Comparison of ENCODE assay signal across 14 mouse cellular contexts in the genomic region with DNA sequence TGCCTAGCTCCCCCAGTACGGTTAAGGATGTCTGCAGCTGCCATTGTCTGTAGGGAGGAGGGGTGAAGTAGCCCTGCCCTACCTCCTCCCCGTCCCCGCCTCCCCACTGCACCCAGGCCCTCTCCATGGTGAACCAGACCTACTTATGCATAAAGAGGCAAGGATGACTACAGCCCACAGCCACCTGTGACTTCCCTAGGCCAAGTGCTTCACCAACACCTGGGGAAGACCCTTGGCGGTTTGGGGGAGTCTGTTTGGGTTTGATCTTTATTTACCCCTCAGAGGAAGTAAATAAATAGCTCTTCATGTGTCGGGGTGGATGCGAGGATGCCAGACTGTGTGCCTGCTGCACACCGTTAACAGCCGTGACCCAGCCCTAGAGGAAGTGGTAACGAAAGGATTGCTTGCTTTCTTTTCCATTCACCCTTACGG. TPM values are rescaled to one million over a fixed set of nuclear protein-coding genes. Genes with fewer than 3 reads are reported as not detected.
DNase-seq lines count a peak whose midpoint lies in the region; ATAC-seq lines count a peak whose summit lies in the region.
"Had no signal": no experiment of that assay in that cellular context is flagged by ENCODE, and none has a peak within 500 bp of the region (broad histone marks: within the 10 kb centered on the region; RNA-seq: fewer than 3 reads in every experiment).

No protein-coding gene starts in this region.

- no peak for ATAC-seq in midbrain, embryonic 14.5 days (ENCODE audit: low FRiP score, low TSS enrichment)
- no peak for ATAC-seq in embryonic facial prominence, embryonic 13.5 days (ENCODE audit: insufficient number of reproducible peaks, insufficient read depth, low FRiP score, low TSS enrichment, low read depth)
- peak; percentile 53 for ATAC-seq in megakaryocyte, adult 5-6 weeks (ENCODE audit: poor library complexity, severe bottlenecking)
- no peak for ATAC-seq in heart, embryonic 12.5 days (ENCODE audit: insufficient number of reproducible peaks, low FRiP score)

- H3K27ac ChIP-seq in midbrain, embryonic 10.5 days (replicated peaks) = peak overlapping the region; percentile 43; the same call in 1 of the 2 replicates
- no peak overlapping the region for H3K27ac ChIP-seq in midbrain, embryonic 14.5 days (replicated peaks; ENCODE audit: low read depth, low read length)
- H3K27ac ChIP-seq in embryonic facial prominence, embryonic 13.5 days = peak overlapping the region; percentile 33; the same call in 1 of the 2 replicates
- no peak overlapping the region for H3K27ac ChIP-seq in heart, embryonic 12.5 days (ENCODE audit: poor library complexity, severe bottlenecking)
- H3K27ac ChIP-seq: heart, adult 2 months; limb, embryonic 15.5 days; midbrain, embryonic 12.5 days had no signal

- H3K4me2 ChIP-seq in midbrain, embryonic 14.5 days (ENCODE audit: low read length) = no peak overlapping the region
- H3K4me2 ChIP-seq in embryonic facial prominence, embryonic 13.5 days = no peak overlapping the region
- no peak overlapping the region for H3K4me2 ChIP-seq in heart, embryonic 12.5 days
- H3K4me2 ChIP-seq: limb, embryonic 15.5 days; midbrain, embryonic 12.5 days had no signal

- no peaks in the 10 kb centered on the region for H3K27me3 ChIP-seq in midbrain, embryonic 10.5 days (ENCODE audit: low read depth, poor library complexity, severe bottlenecking)
- no peaks in the 10 kb centered on the region for H3K27me3 ChIP-seq in midbrain, embryonic 14.5 days (ENCODE audit: control insufficient read depth, insufficient read depth, low read length)
- H3K27me3 ChIP-seq in embryonic facial prominence, embryonic 13.5 days = no peaks in the 10 kb centered on the region
- no peaks in the 10 kb centered on the region for H3K27me3 ChIP-seq in heart, embryonic 12.5 days (replicated peaks)
- H3K27me3 ChIP-seq: limb, embryonic 15.5 days; midbrain, embryonic 12.5 days had no signal

- H3K36me3 ChIP-seq in midbrain, embryonic 10.5 days = no peaks in the 10 kb centered on the region
- no peaks in the 10 kb centered on the region for H3K36me3 ChIP-seq in midbrain, embryonic 14.5 days (ENCODE audit: control insufficient read depth, insufficient read depth, low read length)
- H3K36me3 ChIP-seq in embryonic facial prominence, embryonic 13.5 days = no peaks in the 10 kb centered on the region
- no peaks in the 10 kb centered on the region for H3K36me3 ChIP-seq in heart, embryonic 12.5 days
- H3K36me3 ChIP-seq: limb, embryonic 15.5 days; midbrain, embryonic 12.5 days had no signal

- H3K9ac ChIP-seq in midbrain, embryonic 14.5 days (replicated peaks; ENCODE audit: low read length) = no peak overlapping the region
- no peak overlapping the region for H3K9ac ChIP-seq in embryonic facial prominence, embryonic 13.5 days
- H3K9ac ChIP-seq in heart, embryonic 12.5 days = no peak overlapping the region
- H3K9ac ChIP-seq: limb, embryonic 15.5 days; midbrain, embryonic 12.5 days had no signal

- peaks cover 32% of the 10 kb centered on the region for H3K4me1 ChIP-seq in midbrain, embryonic 10.5 days
- no peaks in the 10 kb centered on the region for H3K4me1 ChIP-seq in midbrain, embryonic 14.5 days (ENCODE audit: control insufficient read depth, insufficient read depth, low read length)
- H3K4me1 ChIP-seq in embryonic facial prominence, embryonic 13.5 days = peaks cover 34% of the 10 kb centered on the region
- peaks cover 45% of the 10 kb centered on the region for H3K4me1 ChIP-seq in heart, embryonic 12.5 days (replicated peaks)

- no peaks in the 10 kb centered on the region for H3K9me3 ChIP-seq in midbrain, embryonic 10.5 days (replicated peaks)
- no peaks in the 10 kb centered on the region for H3K9me3 ChIP-seq in midbrain, embryonic 14.5 days (ENCODE audit: control insufficient read depth, low read length)
- H3K9me3 ChIP-seq in embryonic facial prominence, embryonic 13.5 days = no peaks in the 10 kb centered on the region
- H3K9me3 ChIP-seq in heart, embryonic 12.5 days (replicated peaks) = no peaks in the 10 kb centered on the region
- H3K9me3 ChIP-seq: limb, embryonic 15.5 days; midbrain, embryonic 12.5 days had no signal

- no peak for DNase-seq in midbrain, embryonic 10.5 days (ENCODE audit: low spot score)
- DNase-seq in midbrain, embryonic 14.5 days = no peak
- DNase-seq in layer of hippocampus, adult 9-10 months (ENCODE audit: low spot score) = no peak
- DNase-seq in adrenal gland, adult 8-10 months = no peak
- no peak for DNase-seq in gastrocnemius, postnatal 36 days
- DNase-seq: adrenal gland, postnatal 25 days; cerebellum, adult 18-20 months; heart, adult 2 months; kidney, adult 18-20 months had no signal

- intact Hi-C loops in gastrocnemius, postnatal 36 days (cut with DNase I) = no loop called here

- no peak overlapping the region for H3K4me3 ChIP-seq in midbrain, embryonic 10.5 days
- no peak overlapping the region for H3K4me3 ChIP-seq in midbrain, embryonic 14.5 days (replicated peaks; ENCODE audit: low read depth, low read length)
- no peak overlapping the region for H3K4me3 ChIP-seq in embryonic facial prominence, embryonic 13.5 days
- H3K4me3 ChIP-seq in heart, embryonic 12.5 days = no peak overlapping the region
- H3K4me3 ChIP-seq: heart, adult 2 months; limb, embryonic 15.5 days; midbrain, embryonic 12.5 days had no signal

- WGBS in midbrain, embryonic 10.5 days = 62% methylated on average over 10 of the region's 10 CpGs
- 59% methylated on average over 10 of the region's 10 CpGs for WGBS in midbrain, embryonic 14.5 days
- WGBS in embryonic facial prominence, embryonic 13.5 days = 55% methylated on average over 10 of the region's 10 CpGs
- WGBS in heart, embryonic 12.5 days = 69% methylated on average over 10 of the region's 10 CpGs

RNA-seq across cellular contexts. Expression of gene Ccnd3, which starts 26.6 kb away (rescaled TPM):
- 270 and 341 TPM in 2 replicates for polyA plus RNA-seq in midbrain, embryonic 10.5 days (2016; fragmentation: Nextera tagmentation; extraction: Ambion mirVana)
- polyA plus RNA-seq in midbrain, embryonic 14.5 days (2014; fragmentation: Nextera tagmentation; extraction: Ambion mirVana) = 56.4 and 67.3 TPM in 2 replicates
- 359 and 377 TPM in 2 replicates for polyA plus RNA-seq in embryonic facial prominence, embryonic 13.5 days (2015; fragmentation: Nextera tagmentation; extraction: Ambion mirVana)
- total RNA-seq in megakaryocyte, adult 5-6 weeks (2015) = 315 and 324 TPM in 2 replicates
- 155 and 184 TPM in 2 replicates for total RNA-seq in megakaryocyte, adult 5-6 weeks (2017)
- 100 to 1,000 TPM; 350 to 623 (median 446) TPM for total RNA-seq in adrenal gland, adult 8-10 months (2022)
- 533 and 538 TPM in 2 replicates for polyA plus RNA-seq in heart, embryonic 12.5 days (2016; fragmentation: Nextera tagmentation; extraction: Ambion mirVana)
- total RNA-seq in gastrocnemius, postnatal 36 days (2021) = 10 to 100 TPM; 31.4 to 31.5 TPM

RNA-seq across cellular contexts. Expression of gene Taf8, which starts 29.3 kb away (rescaled TPM):
- polyA plus RNA-seq in midbrain, embryonic 10.5 days (2016; fragmentation: Nextera tagmentation; extraction: Ambion mirVana) = 31.4 and 33.8 TPM in 2 replicates
- 17.4 and 19.2 TPM in 2 replicates for polyA plus RNA-seq in midbrain, embryonic 14.5 days (2014; fragmentation: Nextera tagmentation; extraction: Ambion mirVana)
- 34.1 and 38.1 TPM in 2 replicates for polyA plus RNA-seq in embryonic facial prominence, embryonic 13.5 days (2015; fragmentation: Nextera tagmentation; extraction: Ambion mirVana)
- total RNA-seq in megakaryocyte, adult 5-6 weeks (2015) = 16.3 and 19.3 TPM in 2 replicates
- 44.0 and 57.5 TPM in 2 replicates for total RNA-seq in megakaryocyte, adult 5-6 weeks (2017)
- 10 to 100 TPM; 22.8 to 29.9 (median 25.9) TPM for total RNA-seq in adrenal gland, adult 8-10 months (2022)
- 21.1 and 22.1 TPM in 2 replicates for polyA plus RNA-seq in heart, embryonic 12.5 days (2016; fragmentation: Nextera tagmentation; extraction: Ambion mirVana)
- total RNA-seq in gastrocnemius, postnatal 36 days (2021) = 10 to 100 TPM; 10.4 to 12.8 TPM

Comparison
In these comparisons a context has a peak if more than half of its experiments do, and no peak if none do; other contexts are left out.
1. H3K27ac ChIP-seq: peak in midbrain, embryonic 10.5 days (single experiment) and embryonic facial prominence, embryonic 13.5 days (single experiment); none in midbrain, embryonic 14.5 days (single experiment) and heart, embryonic 12.5 days (single experiment).